Mouse (Mus musculus): ENCODE data around the gene Tenm4.
A peak's percentile ranks its signal among the peaks of the same experiment; 100 is the strongest.

The Tenm4 gene

DNA sequence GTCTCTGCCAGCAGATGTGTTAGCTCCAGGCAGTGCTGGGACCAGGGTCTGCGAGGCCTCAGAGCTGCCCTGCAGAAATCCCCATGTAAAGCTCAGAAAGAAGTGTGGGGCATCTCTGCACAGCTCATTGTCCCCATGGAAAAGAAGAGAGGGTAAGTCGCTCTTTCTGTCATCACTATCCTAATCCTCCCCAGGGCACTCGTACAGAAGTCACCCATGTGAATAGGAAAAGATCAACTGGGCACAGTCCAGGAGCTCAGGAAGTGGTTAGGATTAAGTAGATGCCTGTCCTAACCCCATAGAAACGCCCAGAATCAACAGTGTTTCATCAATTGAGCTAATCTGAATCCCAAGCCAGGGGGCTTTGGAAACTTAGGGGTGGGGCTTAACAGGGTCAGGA is 476.6 kb downstream of the Tenm4 start:
- DNase-seq (ENCODE audit: low spot score): peak; percentile 31

DNA sequence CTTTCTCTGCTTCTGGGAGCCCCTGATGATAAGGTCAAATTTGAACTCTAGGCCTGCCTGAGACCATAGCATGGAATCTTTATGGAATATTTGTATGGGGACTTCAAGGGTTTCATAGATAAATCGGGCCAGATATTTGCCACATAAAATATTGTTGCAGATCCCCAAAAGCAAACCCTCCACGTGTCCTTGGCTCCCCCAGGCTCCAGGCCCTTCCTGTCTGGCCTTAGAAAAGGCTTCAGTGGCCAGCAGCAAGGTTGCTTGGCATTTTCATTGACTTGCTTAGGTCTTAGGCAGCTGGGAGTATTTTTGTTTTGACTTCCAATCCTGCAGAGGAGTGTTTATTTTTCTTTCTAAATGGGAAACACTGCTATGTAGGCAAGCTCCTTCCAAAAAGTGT is 477.6 kb downstream of the Tenm4 start:
- DNase-seq (ENCODE audit: low spot score): no peak

DNA sequence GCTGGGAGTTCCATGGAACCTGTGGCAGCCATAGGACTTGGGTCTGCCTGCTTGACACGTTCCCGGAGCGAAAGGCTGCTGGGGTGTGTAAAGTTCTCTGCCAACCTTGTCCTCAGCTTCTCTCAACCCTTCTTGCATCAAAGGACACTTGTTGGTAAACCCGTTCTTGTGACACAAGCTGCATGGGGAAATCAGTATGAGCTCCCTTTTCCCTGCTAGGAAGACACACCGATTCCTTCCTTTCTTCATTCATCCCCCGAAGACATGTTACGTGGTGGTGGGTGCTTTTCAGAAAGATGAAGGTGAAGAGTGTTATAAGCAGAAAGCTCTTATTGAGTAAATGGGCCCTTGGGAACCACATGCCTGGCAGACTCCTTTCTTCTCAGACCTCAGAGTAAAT is 478.1 kb downstream of the Tenm4 start:
- no peak for DNase-seq (ENCODE audit: low spot score)

DNA sequence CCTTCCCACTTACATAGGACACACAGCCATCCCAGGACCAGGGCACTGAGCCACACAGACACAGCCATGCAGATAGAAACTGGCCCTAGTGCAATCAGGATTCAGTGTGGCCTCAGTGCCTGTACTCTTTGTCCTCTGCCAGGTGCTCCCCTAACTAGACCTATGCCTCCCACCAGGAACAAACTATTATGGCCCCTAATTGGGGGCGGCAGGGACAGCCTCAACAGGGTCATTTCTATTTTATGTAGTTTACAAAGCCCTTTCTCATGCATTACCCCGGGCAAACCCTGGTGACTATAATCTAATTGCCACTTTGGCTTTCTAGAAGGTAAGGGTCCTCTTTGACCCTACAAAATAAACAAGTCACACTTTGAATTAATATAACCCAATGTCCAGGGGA is 479.4 kb downstream of the Tenm4 start:
- DNase-seq (ENCODE audit: low spot score): no peak

- no peak for DNase-seq (ENCODE audit: low spot score)
Observed at GRCm38 (mm10) chr7:96651055-96651454, 480.0 kb downstream of the Tenm4 start.

DNA sequence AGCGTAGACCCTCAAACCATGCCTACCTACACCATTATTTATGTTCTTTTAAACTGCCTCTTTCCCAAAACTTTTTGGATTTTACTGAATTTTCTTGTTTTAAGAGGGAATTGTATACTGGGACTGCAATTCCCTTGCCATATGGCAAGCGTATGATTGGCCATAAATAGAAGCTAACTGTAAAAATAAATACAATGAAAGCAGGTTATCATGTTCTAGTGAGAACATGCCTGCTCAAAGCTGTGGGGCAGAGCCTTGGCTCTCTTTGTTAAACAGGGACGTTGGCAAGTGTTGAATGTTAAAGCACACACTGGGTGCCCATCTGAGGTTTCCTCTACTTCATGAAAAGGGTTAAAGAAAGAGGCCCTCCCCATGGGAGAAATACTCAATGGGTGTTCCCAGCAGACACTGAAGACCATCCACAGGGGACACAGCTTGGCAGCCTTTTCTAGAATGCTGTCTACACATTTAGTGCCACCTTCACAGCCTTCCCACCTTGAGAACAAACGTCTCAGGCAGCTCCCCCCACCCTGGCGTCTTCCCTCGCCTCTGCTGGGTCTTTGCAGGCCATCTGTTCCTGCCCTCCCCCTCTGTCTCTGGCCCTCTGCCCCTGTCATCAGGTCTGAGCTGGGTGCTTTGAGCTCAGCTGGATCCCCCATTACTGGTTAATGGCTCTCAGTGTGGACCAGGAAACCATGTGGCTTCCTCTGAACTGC is 480.7 kb downstream of the Tenm4 start:
- DNase-seq (ENCODE audit: low spot score): peak; percentile 56

GRCm38 (mm10) chr7:96652844-96653243 is 481.8 kb downstream of the Tenm4 start:
- DNase-seq (ENCODE audit: low spot score): peak; percentile 64

DNA sequence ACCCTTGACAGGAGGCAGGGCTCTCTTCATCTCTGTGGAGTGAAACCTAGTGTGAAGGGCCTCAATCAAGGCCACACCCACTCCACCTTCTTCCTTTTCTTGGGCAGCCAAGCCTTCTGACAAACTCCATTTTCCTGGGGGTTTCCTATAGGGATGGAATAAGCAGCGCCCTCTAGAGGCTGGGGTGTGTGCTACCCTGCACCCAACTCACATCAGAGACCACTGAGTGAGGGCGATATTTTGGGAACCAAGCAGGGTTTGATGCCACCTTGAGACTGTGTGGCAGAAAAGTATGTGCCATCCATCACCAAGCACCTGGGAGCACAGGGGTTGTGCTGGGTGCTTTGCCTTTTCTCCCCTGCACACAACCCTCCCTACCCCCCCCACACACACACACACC is 483.2 kb downstream of the Tenm4 start:
- no peak for DNase-seq (ENCODE audit: low spot score)

- peak; percentile 67 for DNase-seq (ENCODE audit: low spot score)
Observed at GRCm38 (mm10) chr7:96655096-96655716, 484.2 kb downstream of the Tenm4 start.

GRCm38 (mm10) chr7:96657101-96657830 is 486.2 kb downstream of the Tenm4 start:
- DNase-seq (ENCODE audit: low spot score): peak; percentile 76

- no peak for DNase-seq (ENCODE audit: low spot score)
Observed at GRCm38 (mm10) chr7:96657857-96658580, 487.0 kb downstream of the Tenm4 start.

GRCm38 (mm10) chr7:96660907-96661306 is 489.9 kb downstream of the Tenm4 start:
- DNase-seq (ENCODE audit: low spot score): peak; percentile 43

- peak; percentile 82 for DNase-seq (ENCODE audit: low spot score)
Observed at GRCm38 (mm10) chr7:96661352-96662169, 490.5 kb downstream of the Tenm4 start.

- no peak for DNase-seq (ENCODE audit: low spot score)
Observed at GRCm38 (mm10) chr7:96663336-96663735, 492.3 kb downstream of the Tenm4 start.

DNA sequence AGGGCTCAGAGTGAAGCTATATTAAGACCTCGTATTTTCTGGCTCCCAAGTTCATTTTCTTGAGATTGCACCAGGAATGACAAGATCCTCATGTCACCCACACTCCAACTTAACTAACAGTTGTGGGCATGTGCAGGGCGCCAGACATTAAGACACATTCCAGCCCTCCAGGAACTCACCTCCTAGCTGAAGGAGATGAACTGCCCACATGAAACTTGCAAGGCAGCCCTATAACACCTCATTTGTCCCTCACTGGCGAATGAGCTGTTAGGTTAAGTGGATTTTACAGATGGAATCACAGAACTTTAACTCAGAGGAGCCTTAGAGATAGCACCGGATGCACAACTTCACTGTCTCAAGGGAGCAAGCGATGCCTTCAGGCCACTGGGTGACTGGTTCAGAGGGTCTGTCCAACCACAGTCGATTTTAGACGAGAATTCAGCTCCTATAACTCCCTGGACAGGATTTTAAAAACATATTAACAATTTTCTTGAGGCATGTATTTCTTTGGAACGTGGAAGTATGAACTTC is 495.4 kb downstream of the Tenm4 start:
- DNase-seq (ENCODE audit: low spot score): no peak

- DNase-seq (ENCODE audit: low spot score): no peak
Observed at GRCm38 (mm10) chr7:96667688-96668087, 496.6 kb downstream of the Tenm4 start.

DNA sequence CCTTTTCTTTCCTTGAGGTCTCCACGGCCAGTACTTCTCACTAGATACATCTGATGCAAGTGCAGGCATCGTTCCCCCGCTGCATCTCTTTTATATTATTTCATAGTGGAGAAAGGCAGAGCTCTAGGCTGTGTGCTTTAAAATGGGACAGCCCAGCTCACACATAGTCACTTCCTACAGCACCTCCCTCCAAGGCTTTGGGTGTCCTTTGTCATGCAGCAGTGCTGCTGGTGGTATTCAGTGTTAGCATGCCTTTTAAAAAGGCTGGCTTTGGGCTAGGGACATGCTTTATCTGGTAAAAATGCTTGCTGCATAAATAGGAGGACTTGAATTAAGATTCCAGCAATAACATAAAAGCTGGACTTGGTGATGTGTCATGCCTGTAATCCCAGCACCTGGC is 499.0 kb downstream of the Tenm4 start:
- no peak for DNase-seq (ENCODE audit: low spot score)

- DNase-seq (ENCODE audit: low spot score): peak; percentile 80
Observed at GRCm38 (mm10) chr7:96672322-96672914, 501.4 kb downstream of the Tenm4 start.

DNA sequence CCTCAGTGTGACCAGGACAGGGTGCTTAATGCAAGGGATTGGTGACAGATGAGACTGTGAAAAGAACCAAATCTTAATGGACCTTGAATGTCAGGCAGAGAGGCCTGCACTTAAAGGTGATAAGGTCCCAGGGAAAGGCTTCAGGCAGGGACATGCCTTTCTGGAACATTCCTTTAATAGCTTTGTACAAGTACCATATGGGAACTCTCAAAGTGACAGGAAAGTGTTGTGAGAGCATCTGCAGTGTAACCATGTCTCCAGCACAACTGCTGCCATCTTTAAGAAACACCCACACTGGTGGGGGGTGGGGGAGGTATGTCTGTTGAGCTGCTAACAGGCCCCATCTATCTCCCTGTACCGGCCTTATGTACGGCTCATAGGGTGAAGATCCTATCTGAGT is 506.0 kb downstream of the Tenm4 start:
- peak; percentile 32 for DNase-seq (ENCODE audit: low spot score)

DNA sequence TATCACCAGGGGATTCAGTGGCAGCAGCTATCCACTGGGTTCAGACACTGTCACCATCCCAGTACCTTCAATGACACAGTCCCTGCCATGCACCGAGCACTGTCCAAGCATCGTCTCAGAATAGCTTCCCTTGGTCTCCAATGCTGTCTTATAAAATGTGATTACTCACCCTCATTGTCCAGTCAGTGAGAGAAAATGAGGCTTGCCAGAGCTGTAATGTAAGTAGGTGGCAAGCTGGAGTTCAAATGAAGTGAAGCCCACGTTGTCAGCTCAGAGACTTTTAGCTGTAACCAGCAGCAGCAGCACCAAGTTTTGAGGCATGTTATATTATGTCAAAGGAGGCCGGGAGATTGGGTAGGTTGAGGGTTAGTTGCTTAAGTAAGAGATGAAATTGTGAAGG is 507.2 kb downstream of the Tenm4 start:
- no peak for DNase-seq (ENCODE audit: low spot score)

GRCm38 (mm10) chr7:96679746-96680145 is 508.7 kb downstream of the Tenm4 start:
- no peak for DNase-seq (ENCODE audit: low spot score)

Measured in embryo, embryonic 10.5 days (tissue).